Mouse (Mus musculus) T-helper 1 cell (primary cell): ENCODE data around the gene Rnf220.

Source experiments
- in situ Hi-C: fragments of 300-600 bp; cut with MboI, MseI; formaldehyde crosslinking; loops from one replicate; pipeline ENCODE4 v1.15.1; 2025; ENCODE audit warnings: high pct_unique_total_duplicates

Rnf220 gene

DNA sequence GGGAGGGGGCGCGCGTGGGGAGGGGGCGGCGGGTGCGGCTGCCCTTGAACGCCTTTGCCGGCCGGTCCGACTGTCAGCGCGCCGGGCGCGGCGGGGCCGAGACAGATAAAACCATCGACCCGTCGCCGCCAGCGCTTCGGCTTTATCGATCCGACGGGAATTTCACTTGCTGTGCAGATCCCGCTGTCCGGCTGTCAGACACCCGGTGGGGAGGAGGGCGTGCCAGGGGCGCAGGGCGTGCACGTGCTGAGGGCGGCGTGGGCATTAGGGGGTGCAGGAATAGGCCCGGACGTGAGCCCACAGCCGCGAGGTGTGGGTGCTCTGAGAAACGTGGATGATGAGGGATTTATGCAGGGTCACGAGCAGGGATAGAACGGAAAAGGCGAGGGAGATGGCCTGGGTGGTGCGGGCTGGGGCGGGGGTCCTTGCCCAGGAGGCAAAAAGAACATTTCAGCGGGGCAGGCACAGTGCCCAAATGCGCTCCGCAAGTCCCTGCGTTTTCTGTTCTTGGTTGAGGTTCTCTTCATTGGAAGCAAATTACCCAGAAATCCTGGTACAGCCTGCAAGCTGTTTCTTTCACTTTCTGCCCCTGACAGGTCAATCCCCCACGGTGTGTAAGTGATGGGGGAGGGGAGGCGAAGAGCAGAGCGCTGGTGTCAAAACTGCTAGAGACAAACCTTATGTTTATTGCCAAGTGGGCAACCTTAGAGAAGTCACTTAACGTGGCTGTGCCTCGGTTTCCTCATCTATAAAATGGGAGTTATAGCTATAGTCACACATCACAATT is 192.4 kb downstream of the Rnf220 start:
- in situ Hi-C loops, result no loop called here

DNA sequence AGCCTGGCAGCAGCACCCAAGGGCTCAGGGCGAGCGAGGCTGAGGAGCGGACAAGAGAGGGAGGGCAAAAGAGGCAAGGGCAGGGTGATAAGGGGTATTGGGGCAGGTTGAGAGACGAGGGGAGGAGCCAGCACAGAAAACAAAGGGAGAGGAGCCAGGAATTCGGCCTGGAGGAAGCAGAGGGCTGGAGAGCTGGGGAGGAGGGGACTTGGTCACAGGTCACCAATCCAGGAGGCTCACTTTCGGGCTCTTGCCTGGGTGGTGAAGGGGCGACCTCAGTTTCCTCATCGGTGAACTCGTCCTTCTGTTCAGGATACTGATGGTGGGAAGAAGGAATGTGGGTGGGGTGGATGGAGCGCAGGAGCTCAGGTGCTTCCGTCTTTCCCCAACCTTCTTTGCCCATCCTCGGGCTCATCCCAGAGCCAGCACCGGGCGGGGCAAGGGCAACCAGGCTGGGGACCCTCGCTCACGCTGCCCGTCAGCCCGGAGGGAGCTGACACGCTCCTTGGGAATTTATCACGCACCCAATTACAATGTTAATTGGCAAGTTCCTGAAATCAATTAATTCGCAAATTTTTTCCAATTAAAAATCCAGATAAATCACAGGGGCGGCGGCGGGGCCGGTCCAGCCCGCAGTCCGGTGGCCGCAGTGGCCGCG is 193.1 kb downstream of the Rnf220 start:
- in situ Hi-C loops, result no loop called here

DNA sequence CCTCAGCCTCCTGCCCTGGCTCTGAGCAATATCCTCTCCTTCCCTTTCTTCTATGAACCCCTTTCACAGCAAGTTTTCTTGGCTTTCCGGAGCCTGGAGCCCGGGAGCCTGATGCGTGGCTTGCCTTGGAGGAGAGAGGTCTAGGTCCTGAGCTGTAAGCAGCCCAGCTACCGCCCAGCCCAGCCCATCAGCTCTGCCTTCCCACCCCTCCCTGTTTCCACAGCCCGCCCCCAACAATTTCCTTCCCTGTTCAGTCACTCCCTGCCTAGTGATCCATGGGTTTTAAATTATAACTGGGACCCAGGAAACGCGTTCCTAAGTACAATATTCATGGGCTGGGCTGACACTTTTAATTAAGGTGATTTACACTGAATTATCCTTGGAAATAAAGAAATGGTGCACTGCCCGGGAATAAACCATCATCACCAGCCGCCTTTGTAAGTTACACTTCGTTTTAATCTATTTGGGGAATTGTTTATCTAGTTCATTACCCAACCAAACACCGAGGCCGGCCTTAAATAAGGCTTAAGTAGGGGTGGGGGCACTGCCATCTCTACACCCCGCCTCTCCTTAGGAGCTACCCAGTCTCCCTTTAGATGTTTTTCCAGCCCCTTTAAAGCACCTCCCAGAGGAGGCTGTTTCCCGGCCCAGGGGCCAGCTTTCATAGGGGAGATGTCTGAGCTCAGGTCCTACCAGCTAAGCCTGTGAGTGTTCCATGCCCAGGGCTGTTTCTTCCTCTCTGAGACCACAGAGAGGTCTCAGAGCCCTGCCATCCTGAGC is 194.6 kb downstream of the Rnf220 start:
- in situ Hi-C loops, result no loop called here

DNA sequence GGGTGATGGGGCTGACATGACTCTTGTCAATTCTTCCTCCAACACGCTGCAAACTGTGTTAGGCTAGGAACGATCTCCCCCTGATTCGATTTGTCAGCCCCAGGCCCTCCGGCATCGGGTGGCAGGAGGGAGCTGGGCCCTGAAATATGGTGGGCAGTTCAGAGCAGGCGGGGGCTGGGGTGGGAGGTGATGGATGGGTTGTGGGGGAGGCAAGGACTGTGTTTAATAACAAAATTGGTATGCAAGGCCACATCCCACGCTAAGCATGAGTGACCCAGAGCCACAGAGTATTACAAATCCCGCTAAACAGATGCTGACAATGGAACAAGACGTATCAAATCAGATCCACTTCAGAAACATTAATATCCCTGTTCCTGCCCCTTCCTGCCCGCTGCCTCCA is 196.9 kb downstream of the Rnf220 start:
- in situ Hi-C loops, result no loop called here

DNA sequence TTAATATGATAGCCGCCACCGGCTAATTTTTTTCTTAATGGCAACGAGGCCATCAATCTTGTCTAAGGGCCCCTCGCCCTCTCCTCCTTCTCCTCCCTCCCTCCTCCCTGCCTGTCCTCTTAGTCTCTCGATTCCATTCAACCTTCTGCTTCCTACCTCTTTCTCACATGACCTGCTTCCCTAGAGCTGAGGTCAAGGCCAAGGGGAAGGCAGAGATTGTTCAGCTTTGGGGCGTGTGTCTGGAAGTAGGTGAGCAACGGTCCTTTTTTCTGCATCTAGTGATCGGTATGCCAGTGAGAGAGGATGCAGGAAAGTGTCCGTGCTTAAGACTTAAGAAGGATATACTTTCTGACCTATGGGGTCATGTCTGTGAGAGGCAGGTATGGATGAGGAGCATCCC is 199.0 kb downstream of the Rnf220 start:
- in situ Hi-C loops, result no loop called here

DNA sequence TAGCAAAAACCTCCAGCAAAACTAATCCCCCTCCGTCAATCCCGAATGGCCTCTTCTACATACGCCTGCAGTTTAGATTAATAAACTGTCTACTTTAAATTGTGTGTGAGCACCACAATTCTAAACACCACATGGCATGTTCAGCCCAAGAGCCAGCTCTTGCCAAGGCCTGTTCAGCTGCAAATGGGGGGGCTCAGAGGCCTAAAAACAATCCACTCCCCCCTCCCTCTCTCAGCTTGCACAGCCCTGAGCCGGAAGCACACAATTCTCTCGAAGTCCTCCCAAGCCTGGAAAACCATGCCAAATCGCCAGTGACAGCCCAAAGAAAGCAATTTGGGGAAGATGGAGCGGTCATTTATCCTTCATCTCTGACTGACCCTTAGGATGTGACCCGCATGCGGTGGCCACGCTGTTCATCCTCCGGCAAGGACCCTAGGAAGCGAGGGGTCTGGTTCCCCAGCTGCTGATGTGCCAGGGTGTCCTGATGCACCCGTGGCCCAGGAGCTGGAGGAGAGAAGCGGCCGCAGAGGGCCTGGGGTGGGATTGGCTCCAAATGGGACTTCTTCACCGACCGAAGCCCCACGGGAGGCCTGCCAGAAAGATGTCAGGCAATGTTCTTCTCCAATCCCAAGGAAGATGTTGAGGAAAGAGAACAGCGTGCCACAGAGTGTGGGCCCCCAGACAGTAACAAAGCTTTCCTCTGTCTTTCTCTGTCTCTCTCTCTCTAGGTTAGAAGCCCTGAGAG is 199.8 kb downstream of the Rnf220 start:
- in situ Hi-C loops, result no loop called here

DNA sequence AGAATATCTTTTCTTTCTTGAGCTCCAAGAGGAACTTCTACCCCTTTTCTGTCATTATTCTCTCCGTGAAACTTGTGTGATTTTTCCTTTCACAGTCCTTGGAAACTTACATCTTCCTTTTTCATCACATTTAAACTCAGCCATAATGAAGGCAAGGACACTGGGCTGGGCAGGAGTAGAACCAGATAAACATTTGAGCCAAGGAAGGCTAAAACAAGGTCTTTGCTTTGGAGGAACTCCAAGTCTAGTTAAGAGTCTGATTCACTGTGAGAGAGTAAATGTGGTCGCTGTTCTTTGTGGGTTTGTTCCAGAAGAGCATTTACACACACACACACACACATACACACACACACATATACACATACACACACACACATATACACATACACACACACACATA is 205.2 kb downstream of the Rnf220 start:
- in situ Hi-C loops, result no loop called here

DNA sequence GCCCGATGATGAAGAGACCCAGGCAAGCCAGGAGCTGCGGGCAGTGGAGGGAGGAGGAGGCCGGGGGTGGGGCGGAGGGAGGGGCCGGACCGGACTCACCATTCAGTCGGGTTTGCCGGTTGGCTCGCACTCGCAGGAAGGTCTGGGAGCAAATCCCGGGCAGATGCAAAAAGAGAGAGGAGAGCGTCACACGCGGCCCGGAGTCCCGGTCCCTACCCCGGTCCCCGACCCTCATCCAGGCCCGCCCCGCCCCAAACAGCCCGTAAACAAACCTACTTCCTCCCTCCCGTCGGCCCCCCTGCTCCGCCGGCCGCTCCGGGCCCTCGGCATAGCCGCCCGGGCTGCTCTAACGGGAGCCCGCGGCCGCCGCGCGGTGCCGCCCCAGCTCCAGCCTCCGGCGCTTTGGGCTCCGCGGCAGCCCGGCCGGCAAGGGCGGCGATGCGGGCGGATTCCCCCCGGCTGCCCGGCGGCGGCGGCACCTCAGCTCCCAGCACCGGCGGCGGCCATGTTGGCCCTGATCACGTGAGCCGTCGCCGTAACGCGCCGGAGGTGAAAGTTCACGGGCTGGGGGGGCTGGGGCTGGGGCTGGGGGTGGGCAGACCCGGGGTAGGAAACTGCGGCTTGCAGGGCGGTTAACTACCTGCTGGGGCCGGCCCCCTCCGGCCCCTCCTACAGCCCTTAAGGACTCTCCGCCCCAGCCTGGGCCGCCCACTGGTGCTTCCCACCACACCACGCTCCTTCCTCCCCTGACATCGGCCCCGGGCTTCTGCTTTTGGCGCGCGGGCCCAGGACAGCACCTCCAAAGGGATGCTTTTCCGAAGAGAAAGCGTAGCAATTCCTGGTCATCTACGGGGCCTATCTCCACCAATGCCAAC is 207.7 kb downstream of the Rnf220 start:
- in situ Hi-C loops, result no loop called here

DNA sequence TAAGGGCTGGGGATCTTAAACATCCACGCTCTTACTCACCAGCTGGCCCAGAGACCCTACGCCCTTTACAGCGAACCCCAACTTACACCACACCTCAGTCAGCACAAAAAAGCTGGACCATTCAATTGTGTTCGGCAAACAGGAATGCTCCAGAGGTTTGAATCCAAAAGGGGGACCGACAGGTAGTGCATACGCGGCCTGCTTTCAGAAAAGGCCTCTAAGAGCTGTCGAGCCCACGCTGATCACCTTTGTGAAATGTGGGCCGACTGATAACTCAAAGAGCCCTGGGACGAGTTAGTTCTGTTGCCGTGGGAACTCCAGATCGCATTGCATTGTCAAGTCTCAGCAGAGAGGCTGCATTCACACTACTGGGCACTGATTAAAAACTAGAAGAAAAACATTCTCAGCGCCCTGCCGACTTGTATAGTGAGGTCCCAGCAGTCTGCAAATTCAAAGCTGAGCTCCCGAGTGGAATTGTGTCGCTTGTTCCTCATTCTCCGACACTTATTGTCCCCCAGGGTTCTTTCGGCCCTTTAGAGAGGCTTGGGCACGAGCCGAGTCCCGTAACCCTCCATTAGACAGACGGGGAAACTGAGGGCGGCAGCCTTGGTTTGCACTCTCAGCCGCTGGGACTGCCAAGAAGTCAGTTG is 208.4 kb downstream of the Rnf220 start:
- in situ Hi-C loops, result no loop called here

DNA sequence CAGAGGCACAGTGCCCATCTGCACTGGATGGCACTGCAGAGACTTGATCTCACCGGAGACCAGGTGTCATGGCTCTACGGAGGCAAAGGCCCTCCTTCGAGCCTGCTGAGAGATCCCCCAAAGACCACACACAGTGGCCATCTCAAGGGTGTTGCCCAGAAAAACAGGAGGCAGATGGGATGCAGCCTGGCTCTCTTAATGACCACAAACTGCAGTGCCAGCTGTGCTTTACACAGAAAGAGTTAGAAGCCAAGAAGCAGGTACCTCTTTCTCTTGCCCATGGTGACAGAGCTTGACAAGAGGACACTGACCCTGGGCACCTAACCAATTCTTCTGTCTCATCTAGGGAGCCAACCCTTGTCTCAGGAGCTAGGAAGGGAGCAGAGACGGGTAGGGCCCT is 212.5 kb downstream of the Rnf220 start:
- in situ Hi-C loops, result no loop called here

DNA sequence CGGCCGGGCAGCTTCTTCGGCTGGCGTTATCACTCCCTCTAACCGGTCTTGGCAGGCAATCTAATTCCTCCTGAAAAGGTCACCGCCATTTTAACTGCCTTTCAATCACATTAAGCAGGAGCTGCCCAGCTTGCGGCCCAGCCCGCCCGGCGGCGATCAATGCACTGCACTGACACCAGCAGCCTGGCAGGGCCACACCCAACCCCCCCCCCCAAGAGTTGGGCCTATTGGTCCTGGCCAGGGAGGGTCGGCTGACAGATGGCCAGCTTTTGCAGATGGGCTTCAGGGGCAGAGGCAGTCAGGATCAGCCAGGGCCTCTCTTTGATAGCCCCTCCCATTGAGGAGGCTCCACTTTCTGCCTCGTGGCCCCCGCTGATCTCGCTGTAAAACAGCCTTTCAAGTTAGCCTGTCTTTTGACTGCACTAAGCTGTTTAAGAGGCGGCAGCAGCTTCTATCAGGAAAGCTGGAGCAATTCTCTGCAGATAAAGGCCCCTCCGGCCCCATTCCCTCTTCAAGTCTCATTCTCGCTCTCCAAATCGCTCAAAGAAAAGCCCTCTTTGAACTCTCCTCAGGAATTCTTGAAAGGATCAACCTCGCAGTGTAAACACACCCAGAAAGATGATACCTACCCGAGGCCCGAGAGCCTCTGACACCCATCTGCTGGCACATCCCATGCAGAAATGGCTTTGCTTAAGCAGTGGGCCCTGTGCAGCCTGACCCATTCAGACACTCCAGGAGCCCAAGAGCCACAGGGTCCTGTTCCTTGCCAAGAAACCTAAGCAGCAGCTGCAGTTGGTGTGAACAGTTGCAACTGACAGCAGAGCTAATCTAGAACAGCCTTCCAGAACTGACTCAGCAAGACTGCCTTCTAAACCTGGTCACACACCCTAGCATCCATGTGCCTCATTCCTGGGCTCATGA is 213.3 kb downstream of the Rnf220 start:
- in situ Hi-C loops, result no loop called here

DNA sequence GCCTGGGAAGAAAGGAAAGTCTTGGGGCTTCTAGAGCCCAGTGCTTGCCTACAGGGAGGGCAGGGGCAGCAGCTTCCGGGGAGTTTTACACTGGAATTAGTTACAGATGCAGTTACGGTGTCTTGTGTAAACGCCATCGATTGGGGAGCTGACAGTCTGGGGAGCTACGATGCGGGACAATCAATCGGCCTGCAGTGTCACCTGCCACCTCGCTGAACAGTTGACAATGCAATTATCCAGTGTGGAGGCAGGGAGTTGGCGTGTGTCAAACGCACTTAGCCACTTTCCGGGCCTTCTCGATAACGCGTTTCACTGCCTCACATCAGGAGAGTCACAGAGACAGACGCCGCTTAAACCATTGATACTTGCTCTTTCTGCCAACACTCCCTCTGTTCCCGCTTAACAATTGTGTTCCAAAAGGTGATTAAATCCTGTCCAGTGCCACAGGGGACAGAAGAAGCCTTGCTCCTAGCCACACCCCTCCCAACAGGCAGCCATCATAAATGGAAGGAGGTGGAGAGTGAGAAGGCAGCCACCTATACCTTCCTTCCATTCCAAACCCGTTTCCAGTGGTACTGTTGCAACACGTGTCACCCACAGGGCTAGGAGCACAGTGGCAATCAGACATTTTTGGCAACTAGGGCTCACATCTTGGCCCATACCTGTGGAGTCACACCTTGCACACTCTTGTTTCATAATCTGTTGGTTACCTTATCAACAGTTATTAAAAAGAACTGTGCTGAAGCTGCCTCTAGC is 215.6 kb downstream of the Rnf220 start:
- in situ Hi-C loops, result no loop called here

DNA sequence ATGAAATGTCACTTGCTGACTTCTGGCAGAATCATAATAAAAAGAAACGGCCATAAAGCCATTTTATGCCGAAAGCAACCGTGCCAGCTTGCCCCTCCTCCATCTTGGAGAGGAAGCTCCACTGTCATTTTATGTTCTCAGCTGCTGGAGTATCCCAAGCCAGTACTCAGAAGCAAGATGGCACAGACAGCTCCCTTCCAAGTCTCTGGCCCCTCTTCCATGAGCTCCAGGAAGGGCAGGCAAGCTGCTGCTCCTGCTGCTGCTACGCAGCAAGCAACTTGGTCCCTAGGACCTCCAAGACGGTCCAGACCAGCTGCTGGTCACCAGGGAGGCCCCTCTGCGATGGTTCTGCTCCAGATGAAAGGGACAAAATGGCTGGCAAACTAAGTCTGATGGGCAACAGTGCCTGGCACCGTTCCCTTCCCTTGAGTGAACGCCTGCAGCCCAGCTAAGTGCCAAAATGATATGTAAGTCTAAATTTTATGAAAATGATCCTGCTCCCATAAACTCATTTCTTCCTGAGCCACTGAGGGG is 216.4 kb downstream of the Rnf220 start:
- in situ Hi-C loops, result no loop called here

DNA sequence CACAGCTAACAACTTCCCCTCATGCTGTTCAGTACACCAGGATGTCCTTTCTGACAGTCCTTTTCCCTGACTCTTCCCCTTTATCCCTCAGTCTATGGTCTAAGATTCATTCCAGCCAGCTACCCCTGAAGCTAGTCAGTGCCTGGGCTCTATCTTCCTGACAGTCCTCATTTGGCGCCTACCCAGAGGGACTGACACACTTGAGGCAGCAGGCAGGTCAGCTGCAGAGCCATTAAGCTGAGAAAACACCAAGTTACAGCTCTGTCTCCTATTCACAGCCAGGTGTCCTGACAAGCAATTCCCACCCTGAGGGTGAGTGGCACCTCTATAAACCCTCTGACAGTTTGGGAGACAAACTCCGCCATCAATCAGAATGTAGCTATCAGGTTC is 217.6 kb downstream of the Rnf220 start:
- in situ Hi-C loops, result no loop called here

DNA sequence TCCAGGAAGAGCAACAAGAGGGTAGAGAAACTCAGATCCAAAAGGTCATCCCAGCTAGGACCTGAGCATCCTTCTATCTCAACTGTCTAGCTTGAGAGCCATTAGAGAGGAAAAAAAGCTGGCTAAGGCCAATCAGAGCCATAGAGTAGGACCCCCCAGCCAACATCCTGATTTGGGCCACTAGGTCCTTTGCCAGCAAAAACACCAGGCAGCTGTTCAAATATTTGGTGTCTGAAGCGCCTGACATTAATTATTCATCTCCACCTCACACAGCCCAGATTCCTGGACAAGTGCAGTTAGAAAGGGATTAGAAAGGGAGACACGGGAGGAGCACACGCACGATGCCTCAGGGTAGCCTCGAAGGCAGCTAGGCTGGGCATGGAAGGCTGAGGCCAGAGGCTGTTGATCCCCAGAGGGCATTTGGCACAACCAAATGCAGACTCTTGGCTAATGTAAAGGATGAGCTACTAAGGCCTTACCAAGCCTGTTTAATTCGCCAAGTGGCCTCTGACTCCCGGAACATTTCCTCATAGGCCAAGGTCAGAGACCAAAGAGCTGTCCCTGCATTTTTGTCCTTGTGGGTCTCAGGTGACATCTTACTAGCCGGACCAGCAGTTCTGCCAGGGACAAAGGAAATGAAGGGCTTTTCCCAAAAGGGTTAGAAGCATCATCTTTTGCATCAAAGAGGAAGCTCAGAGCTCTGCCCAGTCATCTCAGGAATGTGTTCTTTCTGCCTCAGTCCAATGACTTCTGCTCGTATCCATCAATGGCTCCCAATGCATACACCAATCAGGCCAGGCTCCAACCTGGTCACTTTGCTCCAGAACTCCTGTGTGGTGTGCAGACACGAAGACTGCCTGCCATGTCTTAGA is 218.2 kb downstream of the Rnf220 start:
- in situ Hi-C loops, result no loop called here

DNA sequence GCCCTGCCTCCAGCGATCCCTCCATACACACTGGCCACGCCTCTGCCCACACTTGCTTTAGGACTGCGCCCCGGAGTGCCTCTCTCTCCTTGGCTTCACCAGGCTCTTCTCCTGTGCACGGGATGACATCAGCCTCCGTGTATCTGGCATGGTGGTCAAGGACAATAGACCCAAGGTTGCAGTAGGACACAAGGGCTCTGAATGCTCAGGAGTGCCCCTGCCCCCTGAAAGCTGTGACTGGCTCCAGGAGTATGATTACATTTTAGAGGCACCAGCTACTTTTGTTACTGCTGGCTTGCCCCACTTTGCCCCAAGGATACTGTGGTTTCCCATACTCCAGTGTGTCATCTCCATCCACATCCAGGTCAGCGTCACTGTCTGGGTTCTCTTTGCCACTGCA is 219.2 kb downstream of the Rnf220 start:
- in situ Hi-C loops, result no loop called here

DNA sequence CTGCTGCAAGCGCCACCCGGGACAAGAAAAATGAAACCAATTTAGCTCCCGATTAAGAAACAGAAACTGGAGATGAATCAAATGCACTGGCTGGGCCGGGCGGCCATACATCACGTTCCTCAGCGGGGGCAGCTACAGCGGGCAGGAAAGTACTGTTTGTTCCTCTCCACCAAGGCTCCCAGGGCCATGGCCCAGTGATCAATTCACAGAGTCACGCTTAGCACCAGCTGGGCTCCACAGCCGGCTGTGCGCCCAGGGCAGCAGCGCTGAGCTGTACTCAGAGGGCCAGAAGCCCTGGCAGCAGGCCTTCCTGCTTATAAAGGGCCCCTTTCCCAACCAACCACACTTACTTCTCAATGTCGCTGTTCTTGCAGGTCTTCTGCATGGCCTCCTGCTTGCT is 219.8 kb downstream of the Rnf220 start:
- in situ Hi-C loops, result no loop called here
